Mouse (Mus musculus) spleen, adult 2 months (tissue): ENCODE results near the gene Tcp10c. TPM values are rescaled to one million over a fixed set of nuclear protein-coding genes. Genes with fewer than 3 reads are reported as not detected.
"Not testable (repeated sequence)": the region's sequence is repeated elsewhere in the genome, so short reads cannot be mapped to it uniquely, and the experiment has no call there.

ENCODE experiments used
- DNase-seq, 2 experiments: peaks; one replicate each; pipeline versions ENCODE4 v3.0.0 to v3.0.0-alpha.2; 2012 to 2021; ENCODE audit warnings: low spot score in 2 of 2, low read depth in 1 of 2
- H3K27ac ChIP-seq: fragments of 200-500 bp; 2 replicates; pipeline ENCODE4 v1.5.1; 2012; ENCODE audit warnings: low read length, inconsistent platforms; ENCODE audit not compliant: insufficient read depth
- H3K27me3 ChIP-seq: fragments of 200-500 bp; 2 replicates; pipeline ENCODE4 v1.6.1; 2012; ENCODE audit warnings: mild to moderate bottlenecking, moderate library complexity, low read length, inconsistent platforms; ENCODE audit not compliant: control insufficient read depth, insufficient read depth
- H3K36me3 ChIP-seq: fragments of 200-500 bp; 2 replicates; pipeline ENCODE4 v1.6.1; 2012; ENCODE audit warnings: mild to moderate bottlenecking, low read length, inconsistent platforms; ENCODE audit not compliant: control insufficient read depth, insufficient read depth
- H3K4me1 ChIP-seq: fragments of 200-500 bp; 2 replicates; pipeline ENCODE4 v1.6.1; 2011; ENCODE audit warnings: inconsistent platforms; ENCODE audit not compliant: control insufficient read depth, insufficient read depth, insufficient read length
- H3K4me3 ChIP-seq: fragments of 200-500 bp; 2 replicates; pipeline ENCODE4 v1.5.1; 2011; ENCODE audit warnings: mild to moderate bottlenecking, inconsistent platforms; ENCODE audit not compliant: insufficient read depth, insufficient read length; ENCODE audit errors: extremely low read depth
- WGBS: fragments of 180-500 bp; shearing (Covaris S2); methylation state at CpG from one replicate; pipeline ENCODE4 v1.1.7; 2018; 5-methylcytosine and 5-hydroxymethylcytosine counted together
- polyA plus RNA-seq: library from polyadenylated mRNA; depleted of rRNA; stranded (reverse); fragments of >200 nt; gene quantifications from 2 replicates; pipeline ENCODE4 v1.2.3, GENCODE M21; 2012

Tcp10c gene
- polyA plus RNA-seq, 1 experiment: not detected

DNA sequence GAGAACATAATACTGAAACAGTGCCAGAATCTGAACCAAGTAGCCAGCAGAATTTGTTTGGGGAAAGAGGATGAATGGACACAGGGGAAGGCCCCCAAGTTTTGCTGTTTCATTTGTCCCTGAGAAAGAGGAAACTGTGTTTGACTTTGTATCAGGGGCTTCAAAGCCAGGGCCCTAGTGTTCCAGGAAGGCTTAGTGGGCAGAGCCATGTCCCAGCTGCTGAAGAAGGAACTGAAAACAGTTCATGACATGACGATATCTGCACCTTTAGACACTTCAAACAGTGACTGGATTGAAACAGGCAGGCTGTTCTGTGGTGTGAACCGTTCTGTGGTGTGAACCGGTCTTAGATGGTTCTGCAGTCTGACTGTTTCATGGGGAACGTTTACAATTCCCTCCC is 8.4 kb upstream of the Tcp10c start:
- DNase-seq, H3K36me3 ChIP-seq, H3K27me3 ChIP-seq, H3K4me3 ChIP-seq, H3K4me1 ChIP-seq, H3K27ac ChIP-seq: not testable (repeated sequence)
- WGBS: no CpG with 5 or more reads among the region's 4 CpGs

- not testable (repeated sequence) for H3K36me3 ChIP-seq, H3K4me3 ChIP-seq, DNase-seq, H3K27ac ChIP-seq, H3K27me3 ChIP-seq, H3K4me1 ChIP-seq
- 78% methylated on average over 5 of the region's 5 CpGs for WGBS
These were observed 4.8 kb upstream of the Tcp10c start for GRCm38 (mm10) chr17:13349563-13349962.

GRCm38 (mm10) chr17:13353249-13353648 is 1.1 kb upstream of the Tcp10c start:
- WGBS: 82% methylated on average over 8 of the region's 8 CpGs

GRCm38 (mm10) chr17:13362489-13362888 is 8.1 kb downstream of the Tcp10c start:
- not testable (repeated sequence) for H3K27me3 ChIP-seq, H3K4me1 ChIP-seq, DNase-seq, H3K36me3 ChIP-seq, H3K27ac ChIP-seq, H3K4me3 ChIP-seq
- 82% methylated on average over 2 of the region's 2 CpGs for WGBS

More at GRCm38 (mm10) chr17:13353249-13353648, 1.1 kb upstream of the Tcp10c start:
- H3K36me3 ChIP-seq, H3K4me3 ChIP-seq, H3K27ac ChIP-seq, DNase-seq, H3K4me1 ChIP-seq, H3K27me3 ChIP-seq: not testable (repeated sequence)

GRCm38 (mm10) chr17:13363773-13364172 is 9.4 kb downstream of the Tcp10c start:
- H3K27me3 ChIP-seq, H3K27ac ChIP-seq, DNase-seq, H3K36me3 ChIP-seq, H3K4me1 ChIP-seq, H3K4me3 ChIP-seq: not testable (repeated sequence)
- WGBS: 88% methylated on average over 4 of the region's 5 CpGs

- not testable (repeated sequence) for H3K27me3 ChIP-seq, H3K4me1 ChIP-seq, H3K36me3 ChIP-seq, DNase-seq, H3K4me3 ChIP-seq, H3K27ac ChIP-seq
- 87% methylated on average over 9 of the region's 9 CpGs for WGBS
These were observed 9.8 kb downstream of the Tcp10c start for GRCm38 (mm10) chr17:13364196-13364595.

DNA sequence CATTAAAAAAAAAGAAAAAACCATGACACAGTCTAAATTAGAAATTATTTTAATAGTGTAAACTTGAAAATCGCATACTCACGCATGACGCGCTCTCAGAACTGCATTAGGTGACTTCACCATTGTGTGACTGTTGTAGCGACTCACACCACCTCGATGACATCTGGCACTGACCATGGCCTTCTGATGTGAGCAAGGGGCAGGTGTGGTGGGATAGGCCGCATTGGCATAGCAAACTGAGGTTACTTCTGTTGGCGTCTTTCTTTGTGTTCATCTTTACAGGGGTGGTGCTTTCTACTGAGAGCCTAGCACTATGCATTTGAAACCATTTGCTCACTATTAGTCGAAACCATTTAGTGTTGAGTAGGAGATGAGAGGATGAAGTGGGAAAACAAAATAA is 12.8 kb downstream of the Tcp10c start:
- DNase-seq, H3K4me1 ChIP-seq, H3K4me3 ChIP-seq, H3K27me3 ChIP-seq, H3K27ac ChIP-seq, H3K36me3 ChIP-seq: not testable (repeated sequence)
- 93% methylated on average over 9 of the region's 9 CpGs for WGBS

GRCm38 (mm10) chr17:13368658-13369057 is 14.3 kb downstream of the Tcp10c start:
- not testable (repeated sequence) for H3K4me1 ChIP-seq, H3K27ac ChIP-seq, H3K4me3 ChIP-seq, H3K27me3 ChIP-seq, DNase-seq, H3K36me3 ChIP-seq
- WGBS: 84% methylated on average over 7 of the region's 7 CpGs

DNA sequence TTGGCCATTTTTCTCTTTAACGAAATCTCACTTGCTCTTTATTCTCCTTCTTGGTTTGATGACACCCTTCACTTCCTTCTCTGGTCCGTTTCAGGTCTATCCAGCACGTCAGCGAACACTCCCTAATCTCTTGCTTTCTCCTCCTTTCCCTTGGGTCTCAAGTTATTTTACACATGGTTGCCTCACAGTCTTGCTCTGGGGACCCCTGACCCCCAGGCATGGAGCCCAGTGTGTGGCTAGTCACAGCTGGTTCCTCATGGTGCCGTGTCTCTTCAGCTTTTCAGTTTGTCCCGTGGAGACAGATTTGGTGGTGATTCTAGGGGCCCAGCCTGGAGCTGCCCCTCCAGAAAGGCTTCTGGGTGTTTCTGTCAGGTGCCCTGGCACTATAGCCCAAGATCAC is 16.4 kb downstream of the Tcp10c start:
- H3K36me3 ChIP-seq, H3K4me3 ChIP-seq, DNase-seq, H3K27ac ChIP-seq, H3K27me3 ChIP-seq, H3K4me1 ChIP-seq: not testable (repeated sequence)
- 81% methylated on average over 6 of the region's 6 CpGs for WGBS

- not testable (repeated sequence) for H3K27ac ChIP-seq, H3K4me3 ChIP-seq, DNase-seq, H3K27me3 ChIP-seq, H3K36me3 ChIP-seq, H3K4me1 ChIP-seq
- WGBS: 82% methylated on average over 3 of the region's 3 CpGs
These were observed 24.0 kb downstream of the Tcp10c start for GRCm38 (mm10) chr17:13378341-13378740.

GRCm38 (mm10) chr17:13379951-13380615 is 25.7 kb downstream of the Tcp10c start:
- H3K4me1 ChIP-seq, H3K4me3 ChIP-seq, DNase-seq, H3K27me3 ChIP-seq, H3K27ac ChIP-seq, H3K36me3 ChIP-seq: not testable (repeated sequence)
- 80% methylated on average over 7 of the region's 7 CpGs for WGBS
